Mouse (Mus musculus): Measurements from ENCODE around the gene Meaf6.

- TF ChIP-seq CTCF (IDR thresholded peaks at IDR 0.05; ENCODE audit: low read depth) (no peak), EP300 (IDR thresholded peaks at IDR 0.05; ENCODE audit: low read depth) (no peak)
Measured at GRCm38 (mm10) chr4:125144211-125144610, 59.3 kb downstream of the Meaf6 start.

Measured in liver, embryonic 14.5 days (tissue).